Mouse (Mus musculus): Measurements from ENCODE around the gene Ms4a6c. TPM values are rescaled to one million over a fixed set of nuclear protein-coding genes. Genes with fewer than 3 reads are reported as not detected.
"Not testable (repeated sequence)": the region's sequence is repeated elsewhere in the genome, so short reads cannot be mapped to it uniquely, and the experiment has no call there.

Ms4a6c gene
- polyA plus RNA-seq, 1 experiment, result not detected

DNA sequence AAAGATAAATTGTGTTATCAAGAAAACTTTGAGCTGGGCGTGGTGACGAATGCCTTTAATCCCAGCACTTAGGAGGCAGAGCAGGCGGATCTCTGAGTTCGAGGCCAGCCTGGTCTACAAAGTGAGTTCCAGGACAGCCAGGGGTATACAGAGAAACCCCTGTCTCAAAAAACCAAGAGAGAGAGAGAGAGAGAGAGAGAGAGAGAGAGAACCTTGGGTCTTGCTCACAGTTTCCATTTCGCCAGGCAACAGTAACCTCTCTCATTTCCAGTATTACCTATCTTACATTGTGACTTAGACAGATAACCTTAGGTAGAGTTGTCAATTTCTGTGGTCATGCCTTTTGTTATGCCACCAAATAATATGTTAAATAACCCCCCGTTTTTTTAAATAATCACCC, 27.2 kb downstream of the Ms4a6c start:
- TF ChIP-seq TAL1 (IDR thresholded peaks at IDR 0.05; ENCODE audit: low read length), result no peak
- no peak for TF ChIP-seq GATA1 (IDR thresholded peaks at IDR 0.05; ENCODE audit: low read length)
- Histone ChIP-seq H3K27me3 (ENCODE audit: control insufficient read depth) (no peaks in the 10 kb centered on the region), H3K9me3 (ENCODE audit: control insufficient read depth, low read length) (no peaks in the 10 kb centered on the region), H3K4me3 (replicated peaks) (no peak overlapping the region), H3K4me1 (ENCODE audit: control insufficient read depth) (no peaks in the 10 kb centered on the region), H3K36me3 (ENCODE audit: control insufficient read depth) (no peaks in the 10 kb centered on the region)

DNA sequence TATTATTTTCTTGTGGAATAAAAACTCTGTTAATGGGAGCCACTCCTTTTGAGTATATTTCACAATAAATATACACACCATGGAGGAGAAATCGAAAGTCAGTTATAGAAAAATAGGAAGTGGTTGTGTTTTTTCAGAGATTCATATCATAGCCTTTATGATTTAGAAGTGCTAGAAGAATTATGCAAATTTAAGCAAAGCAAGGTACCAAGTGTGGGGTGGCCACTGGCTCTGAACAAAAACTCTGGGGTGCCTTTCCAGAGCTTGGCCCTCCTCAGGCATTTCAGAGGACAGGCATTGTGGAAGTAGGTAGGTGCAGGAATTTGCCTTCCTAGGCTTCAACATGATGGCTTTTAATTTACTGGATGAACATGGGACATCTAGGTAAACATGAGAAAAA, 28.1 kb downstream of the Ms4a6c start:
- not testable (repeated sequence) for H3K36me3 ChIP-seq (ENCODE audit: control insufficient read depth); H3K27me3 ChIP-seq (ENCODE audit: control insufficient read depth); H3K9me3 ChIP-seq (ENCODE audit: control insufficient read depth, low read length); H3K4me1 ChIP-seq (ENCODE audit: control insufficient read depth); H3K4me3 ChIP-seq (replicated peaks)

DNA sequence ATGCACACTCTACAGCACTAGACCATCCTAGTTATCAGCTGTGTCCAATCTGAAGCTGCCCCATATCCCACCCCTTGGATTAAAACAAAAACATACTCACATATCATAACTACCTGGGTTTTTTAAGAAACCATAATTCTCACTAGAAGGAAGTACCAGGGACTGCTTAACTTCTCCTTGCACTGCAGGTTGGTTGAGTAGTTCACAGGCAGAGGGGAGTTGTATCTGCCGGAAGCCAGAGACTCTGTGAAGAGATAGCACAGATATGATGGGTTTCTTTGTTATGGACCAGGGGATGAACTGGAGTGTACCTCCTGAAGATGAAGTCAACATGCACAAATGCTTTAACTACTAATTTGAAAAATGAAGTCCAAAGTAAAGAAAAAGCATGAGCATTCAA, 31.6 kb downstream of the Ms4a6c start:
- Histone ChIP-seq H3K4me1 (ENCODE audit: control insufficient read depth) (no peaks in the 10 kb centered on the region), H3K9me3 (ENCODE audit: control insufficient read depth, low read length) (no peaks in the 10 kb centered on the region), H3K27me3 (ENCODE audit: control insufficient read depth) (no peaks in the 10 kb centered on the region), H3K36me3 (ENCODE audit: control insufficient read depth) (no peaks in the 10 kb centered on the region), H3K4me3 (replicated peaks) (no peak overlapping the region)
- TF ChIP-seq GATA1 (IDR thresholded peaks at IDR 0.05; ENCODE audit: low read length) (no peak), TAL1 (IDR thresholded peaks at IDR 0.05; ENCODE audit: low read length) (no peak)

DNA sequence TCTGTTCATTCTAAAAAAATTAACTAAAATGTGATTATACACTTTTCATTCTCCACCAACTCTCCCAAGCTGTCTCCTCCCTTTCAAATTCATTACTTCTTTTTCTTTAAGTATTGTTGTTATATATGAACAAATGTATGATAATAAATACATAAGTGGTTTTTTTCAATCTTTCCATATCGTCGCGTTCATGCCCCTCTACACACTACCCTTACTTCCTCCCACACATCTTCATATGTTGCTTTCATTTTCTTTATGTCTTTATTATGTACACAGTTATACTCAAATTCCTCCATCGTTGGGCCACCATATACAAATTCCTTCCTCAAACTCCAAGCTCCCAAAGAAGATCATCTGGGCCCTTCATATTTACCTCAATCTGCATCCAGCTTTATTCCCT, 32.2 kb downstream of the Ms4a6c start:
- Histone ChIP-seq H3K4me1 (ENCODE audit: control insufficient read depth) (no peaks in the 10 kb centered on the region), H3K4me3 (replicated peaks) (no peak overlapping the region), H3K27me3 (ENCODE audit: control insufficient read depth) (no peaks in the 10 kb centered on the region), H3K9me3 (ENCODE audit: control insufficient read depth, low read length) (no peaks in the 10 kb centered on the region), H3K36me3 (ENCODE audit: control insufficient read depth) (no peaks in the 10 kb centered on the region)
- TF ChIP-seq GATA1 (IDR thresholded peaks at IDR 0.05; ENCODE audit: low read length) (no peak), TAL1 (IDR thresholded peaks at IDR 0.05; ENCODE audit: low read length) (no peak)

DNA sequence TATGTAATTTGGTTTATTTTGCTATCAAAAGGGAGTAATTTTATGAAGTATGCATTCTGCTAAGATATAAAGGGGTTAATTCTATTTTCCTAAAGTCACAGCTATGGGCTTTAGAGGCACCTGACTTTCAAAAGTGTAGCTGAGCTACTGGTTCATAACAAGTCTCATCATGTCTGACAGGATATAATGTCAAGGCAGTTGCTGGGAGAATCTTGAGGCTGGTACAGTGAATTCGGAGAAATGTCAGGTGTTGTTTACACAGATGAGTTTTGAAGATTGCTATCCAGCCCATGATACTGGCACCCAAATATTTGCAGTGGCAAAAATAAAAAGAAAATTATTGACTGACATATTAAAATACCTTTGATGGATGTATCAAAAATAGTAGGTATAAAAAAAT, 35.7 kb downstream of the Ms4a6c start:
- no peaks in the 10 kb centered on the region for H3K4me1 ChIP-seq (ENCODE audit: control insufficient read depth)
- H3K36me3 ChIP-seq (ENCODE audit: control insufficient read depth), result no peaks in the 10 kb centered on the region
- TF ChIP-seq TAL1 (IDR thresholded peaks at IDR 0.05; ENCODE audit: low read length) (no peak), GATA1 (IDR thresholded peaks at IDR 0.05; ENCODE audit: low read length) (no peak)
- H3K9me3 ChIP-seq (ENCODE audit: control insufficient read depth, low read length), result no peaks in the 10 kb centered on the region
- H3K4me3 ChIP-seq (replicated peaks), result no peak overlapping the region
- H3K27me3 ChIP-seq (ENCODE audit: control insufficient read depth), result no peaks in the 10 kb centered on the region

GRCm38 (mm10) chr19:11513458-11513857, 44.3 kb downstream of the Ms4a6c start:
- H3K27me3 ChIP-seq (ENCODE audit: control insufficient read depth), result no peaks in the 10 kb centered on the region
- H3K4me3 ChIP-seq (replicated peaks), result no peak overlapping the region
- H3K4me1 ChIP-seq (ENCODE audit: control insufficient read depth), result no peaks in the 10 kb centered on the region
- no peaks in the 10 kb centered on the region for H3K36me3 ChIP-seq (ENCODE audit: control insufficient read depth)
- no peaks in the 10 kb centered on the region for H3K9me3 ChIP-seq (ENCODE audit: control insufficient read depth, low read length)
- TF ChIP-seq TAL1 (IDR thresholded peaks at IDR 0.05; ENCODE audit: low read length) (no peak), GATA1 (IDR thresholded peaks at IDR 0.05; ENCODE audit: low read length) (no peak)

DNA sequence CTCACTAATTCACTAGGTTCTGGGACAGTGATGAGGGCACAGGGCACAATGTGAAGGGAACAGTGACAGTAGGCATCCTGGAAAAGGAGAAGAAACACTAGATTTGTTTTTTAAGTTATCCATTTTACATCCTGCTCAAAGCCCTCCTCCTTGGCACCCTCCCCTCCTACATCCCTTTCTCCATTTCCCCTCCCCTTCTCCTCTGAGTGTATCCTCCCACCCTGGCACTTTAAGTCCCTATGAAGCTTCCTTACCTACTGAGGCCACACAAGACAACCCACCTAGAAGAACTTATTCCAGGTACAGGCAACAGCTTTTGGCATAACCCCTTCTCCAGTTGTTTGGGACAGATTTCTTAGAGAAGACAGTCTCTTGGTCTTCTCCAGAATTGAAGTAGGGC, 47.1 kb downstream of the Ms4a6c start, which contains the start of gene Ms4a6b:
TSS of gene Ms4a6b (plus strand) at position 267 of the 400 bp plus-strand sequence.
- TF ChIP-seq TAL1 (IDR thresholded peaks at IDR 0.05; ENCODE audit: low read length) (no peak), GATA1 (IDR thresholded peaks at IDR 0.05; ENCODE audit: low read length) (no peak)

GRCm38 (mm10) chr19:11516845-11517244, 47.7 kb downstream of the Ms4a6c start:
- no peaks in the 10 kb centered on the region for H3K4me1 ChIP-seq (ENCODE audit: control insufficient read depth)
- no peaks in the 10 kb centered on the region for H3K9me3 ChIP-seq (ENCODE audit: control insufficient read depth, low read length)
- no peak overlapping the region for H3K4me3 ChIP-seq (replicated peaks)
- TF ChIP-seq GATA1 (IDR thresholded peaks at IDR 0.05; ENCODE audit: low read length) (no peak), TAL1 (IDR thresholded peaks at IDR 0.05; ENCODE audit: low read length) (no peak)
- H3K27me3 ChIP-seq (ENCODE audit: control insufficient read depth), result no peaks in the 10 kb centered on the region
- H3K36me3 ChIP-seq (ENCODE audit: control insufficient read depth), result no peaks in the 10 kb centered on the region

More for the DNA sequence above, 47.1 kb downstream of the Ms4a6c start, which contains the start of gene Ms4a6b:
- Histone ChIP-seq H3K9me3 (ENCODE audit: control insufficient read depth, low read length) (no peaks in the 10 kb centered on the region), H3K27me3 (ENCODE audit: control insufficient read depth) (no peaks in the 10 kb centered on the region), H3K4me1 (ENCODE audit: control insufficient read depth) (no peaks in the 10 kb centered on the region), H3K36me3 (ENCODE audit: control insufficient read depth) (no peaks in the 10 kb centered on the region), H3K4me3 (replicated peaks) (no peak within 1 kb of the TSS)

- not testable (repeated sequence) for H3K4me1 ChIP-seq (ENCODE audit: control insufficient read depth); H3K36me3 ChIP-seq (ENCODE audit: control insufficient read depth); H3K27me3 ChIP-seq (ENCODE audit: control insufficient read depth); H3K9me3 ChIP-seq (ENCODE audit: control insufficient read depth, low read length); H3K4me3 ChIP-seq (replicated peaks)
Measured at GRCm38 (mm10) chr19:11517373-11517772, 48.2 kb downstream of the Ms4a6c start.

GRCm38 (mm10) chr19:11518356-11518755, 49.2 kb downstream of the Ms4a6c start:
- H3K4me3 ChIP-seq (replicated peaks); H3K9me3 ChIP-seq (ENCODE audit: control insufficient read depth, low read length); H3K27me3 ChIP-seq (ENCODE audit: control insufficient read depth); H3K36me3 ChIP-seq (ENCODE audit: control insufficient read depth); H3K4me1 ChIP-seq (ENCODE audit: control insufficient read depth): not testable (repeated sequence)
